Mouse (Mus musculus) left cerebral cortex, adult 2 months (tissue): ENCODE results near the gene Arhgef18. TPM values are rescaled to one million over a fixed set of nuclear protein-coding genes. Genes with fewer than 3 reads are reported as not detected.

Experiments used
- DNase-seq, 2 experiments: peaks; one replicate each; pipeline ENCODE4 v3.0.0; 2021 to 2022; ENCODE audit warnings: low spot score in 2 of 2, mixed read lengths in 1 of 2; ENCODE audit errors: extremely low spot score in 1 of 2
- H3K27ac ChIP-seq: fragments of 200-600 bp; 2 replicates; pipeline ENCODE4 v1.8.1; 2022
- H3K4me3 ChIP-seq: fragments of 200-600 bp; 2 replicates; pipeline ENCODE4 v1.8.1; 2022
- CTCF ChIP-seq: fragments of 200-600 bp; IDR thresholded peaks from 2 replicates; pipeline ENCODE4 v1.8.1; 2022; ENCODE audit warnings: antibody characterized with exemption, mild to moderate bottlenecking, moderate library complexity
- intact Hi-C: fragments of 180-260 bp; cut with DNase I; formaldehyde crosslinking; loops from one replicate; pipeline ENCODE4 v1.15.1; 2025
- total RNA-seq, 2 experiments: library from RNA; stranded (reverse); gene quantifications; 2 replicates each; pipeline ENCODE4 v1.2.3; 2021

Gene Arhgef18
- total RNA-seq, 2 experiments from 2014 or later = 47.8 to 49.3 TPM

DNA sequence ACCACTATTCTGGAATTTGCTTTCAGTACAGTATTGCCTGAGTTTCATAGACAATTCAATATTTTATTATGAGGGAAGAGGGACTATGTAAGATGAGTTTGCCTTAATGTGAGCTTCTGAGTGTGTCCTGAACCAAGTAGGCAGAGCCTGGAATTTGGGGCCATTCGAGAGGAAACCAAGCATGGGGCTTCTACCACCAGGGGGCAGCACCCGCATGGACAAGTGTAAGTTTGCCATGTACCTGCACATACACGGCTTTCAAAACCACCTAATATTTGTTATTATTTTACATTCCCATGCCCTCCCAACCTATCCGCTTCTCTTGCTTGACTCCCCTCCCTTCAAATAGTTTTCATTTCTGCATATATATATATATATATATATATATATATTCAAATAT lies 34.7 kb upstream of the Arhgef18 start:
- TF ChIP-seq CTCF = peak; percentile 88
- intact Hi-C loops = loop anchor here (2.0 to 10.0 kb wide), 2 partner anchors 29 to 317 kb away; partner anchors contain the start of genes Fcor and Trappc5

DNA sequence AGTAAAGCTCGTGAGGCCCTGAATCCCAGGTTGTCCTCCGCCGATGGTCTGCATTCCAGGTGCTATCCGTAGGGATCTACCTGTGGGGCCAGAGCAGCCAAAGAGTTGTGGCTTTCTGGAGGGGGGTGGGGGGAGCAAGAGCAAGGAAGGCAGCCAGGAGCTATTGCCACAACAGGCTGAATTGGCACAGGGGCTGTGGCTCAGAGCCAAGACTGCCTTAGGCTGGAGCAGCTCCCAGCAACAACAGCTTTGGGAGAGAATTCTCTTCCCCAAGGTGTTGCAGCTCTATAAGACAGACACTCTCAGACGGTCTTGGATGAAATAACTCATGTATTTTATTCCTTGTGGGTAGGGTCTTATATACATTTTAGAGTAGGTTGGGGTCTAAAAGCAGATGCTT lies 25.7 kb upstream of the Arhgef18 start:
- no peak for DNase-seq

More for the DNA sequence above, 34.7 kb upstream of the Arhgef18 start:
- Histone ChIP-seq H3K27ac (no peak overlapping the region), H3K4me3 (no peak overlapping the region)
- DNase-seq = peak; percentile 75 to 86

DNA sequence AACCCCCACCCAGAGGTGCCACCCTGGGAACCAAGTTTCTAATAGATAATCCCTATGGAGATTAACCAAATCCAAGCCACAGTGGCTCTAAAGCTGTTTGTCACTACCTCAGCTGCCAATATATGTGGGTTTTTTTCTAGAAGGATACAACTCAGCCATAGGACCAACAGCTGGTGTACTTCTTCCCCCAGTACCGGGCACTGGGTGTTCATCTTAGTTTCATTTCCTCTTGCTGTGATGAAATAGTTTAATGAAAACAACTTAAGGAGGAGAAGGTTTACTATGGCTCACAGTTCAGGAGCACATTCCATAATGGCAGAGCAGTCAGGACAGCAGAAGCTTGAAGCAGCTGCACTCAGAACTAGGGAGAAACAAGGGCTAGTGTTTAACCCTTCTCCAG lies 24.7 kb upstream of the Arhgef18 start:
- no peak for TF ChIP-seq CTCF
- intact Hi-C loops = no loop called here
- no peak overlapping the region for H3K27ac ChIP-seq

More for the DNA sequence above, 25.7 kb upstream of the Arhgef18 start:
- no peak for TF ChIP-seq CTCF
- H3K4me3 ChIP-seq = no peak overlapping the region
- H3K27ac ChIP-seq = no peak overlapping the region
- intact Hi-C loops = no loop called here

DNA sequence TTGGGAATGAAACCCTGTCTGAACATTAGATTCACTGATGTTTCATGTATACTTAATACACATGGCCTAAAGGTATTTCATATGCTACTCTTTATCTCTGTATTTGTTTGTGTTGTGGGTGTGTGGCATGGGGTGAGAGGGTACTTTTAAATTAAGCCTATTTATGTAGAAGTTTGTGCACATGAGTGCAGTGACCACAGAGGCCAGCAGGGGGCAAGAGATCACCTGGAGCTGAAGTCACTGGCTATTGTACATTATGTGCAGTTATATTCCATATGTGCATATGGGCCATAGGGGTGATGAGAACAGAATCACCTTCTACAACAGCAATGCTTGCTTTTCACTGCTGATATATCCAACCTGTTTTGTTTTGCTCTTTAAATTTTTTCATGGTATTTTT lies 17.1 kb upstream of the Arhgef18 start:
- H3K27ac ChIP-seq = no peak overlapping the region
- intact Hi-C loops = no loop called here
- no peak overlapping the region for H3K4me3 ChIP-seq
- peak; percentile 20 for TF ChIP-seq CTCF
- no peak for DNase-seq

More for the DNA sequence above, 24.7 kb upstream of the Arhgef18 start:
- DNase-seq = no peak
- H3K4me3 ChIP-seq = no peak overlapping the region

DNA sequence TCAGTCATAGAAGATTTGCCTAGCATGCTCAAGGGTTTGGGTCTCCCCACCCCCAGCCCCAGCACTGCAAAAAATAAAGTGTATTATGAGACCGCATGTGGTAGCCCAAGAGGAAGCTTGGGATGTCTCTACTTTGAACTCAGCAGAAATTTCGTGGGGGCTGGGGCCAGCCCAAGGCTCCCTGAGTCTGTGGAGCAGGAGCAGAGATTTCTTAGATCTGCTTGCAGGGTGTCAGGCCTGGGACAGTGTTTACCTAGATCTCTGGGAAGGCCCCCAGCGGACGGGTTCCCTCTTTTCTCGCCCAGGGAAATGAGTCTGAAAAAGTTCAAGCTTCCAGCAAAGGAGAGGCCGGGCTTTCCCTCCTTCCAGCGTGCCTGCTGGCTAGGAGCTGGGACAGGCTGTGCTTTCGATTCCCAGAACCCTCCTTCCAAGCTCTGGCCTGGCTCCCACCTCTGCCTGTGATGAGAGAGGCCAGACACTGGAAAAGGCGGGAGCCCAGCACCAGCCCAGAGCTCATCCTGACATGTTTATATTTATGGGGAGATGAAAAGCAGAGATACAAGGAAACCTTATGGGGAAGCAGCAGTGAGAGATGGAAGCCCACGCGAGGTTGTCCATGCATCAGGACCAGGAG lies 16.0 kb upstream of the Arhgef18 start:
- no peak for TF ChIP-seq CTCF
- DNase-seq = no peak

DNA sequence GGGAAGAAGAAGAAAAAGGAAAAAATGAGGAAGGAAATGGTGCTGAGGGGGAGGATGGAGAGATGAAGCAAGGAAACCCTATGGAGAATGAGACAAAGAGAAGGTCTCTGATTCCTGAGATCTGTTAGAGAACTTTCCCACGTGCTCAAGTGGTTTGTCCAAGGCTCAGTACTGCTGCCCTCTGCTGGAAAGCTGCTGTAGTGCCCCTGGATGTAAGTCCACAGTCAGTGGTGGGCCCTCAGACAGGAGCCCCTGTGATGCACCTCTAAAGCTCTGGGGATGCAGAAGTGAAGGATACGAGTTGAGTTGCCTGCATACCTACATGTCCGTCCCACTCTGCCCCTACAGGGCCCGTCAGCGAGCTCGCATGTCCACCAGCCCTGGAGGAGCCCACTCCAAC lies 5.5 kb upstream of the Arhgef18 start:
- TF ChIP-seq CTCF = peak; percentile 84
- no peak overlapping the region for H3K27ac ChIP-seq
- no peak overlapping the region for H3K4me3 ChIP-seq
- DNase-seq = peak; percentile 53 to 59
- intact Hi-C loops = loop anchor here (2.0 kb wide), 1 partner anchor 28 kb away; no protein-coding TSS in a partner anchor

More for the DNA sequence above, 16.0 kb upstream of the Arhgef18 start:
- H3K27ac ChIP-seq = no peak overlapping the region
- H3K4me3 ChIP-seq = no peak overlapping the region
- intact Hi-C loops = no loop called here

DNA sequence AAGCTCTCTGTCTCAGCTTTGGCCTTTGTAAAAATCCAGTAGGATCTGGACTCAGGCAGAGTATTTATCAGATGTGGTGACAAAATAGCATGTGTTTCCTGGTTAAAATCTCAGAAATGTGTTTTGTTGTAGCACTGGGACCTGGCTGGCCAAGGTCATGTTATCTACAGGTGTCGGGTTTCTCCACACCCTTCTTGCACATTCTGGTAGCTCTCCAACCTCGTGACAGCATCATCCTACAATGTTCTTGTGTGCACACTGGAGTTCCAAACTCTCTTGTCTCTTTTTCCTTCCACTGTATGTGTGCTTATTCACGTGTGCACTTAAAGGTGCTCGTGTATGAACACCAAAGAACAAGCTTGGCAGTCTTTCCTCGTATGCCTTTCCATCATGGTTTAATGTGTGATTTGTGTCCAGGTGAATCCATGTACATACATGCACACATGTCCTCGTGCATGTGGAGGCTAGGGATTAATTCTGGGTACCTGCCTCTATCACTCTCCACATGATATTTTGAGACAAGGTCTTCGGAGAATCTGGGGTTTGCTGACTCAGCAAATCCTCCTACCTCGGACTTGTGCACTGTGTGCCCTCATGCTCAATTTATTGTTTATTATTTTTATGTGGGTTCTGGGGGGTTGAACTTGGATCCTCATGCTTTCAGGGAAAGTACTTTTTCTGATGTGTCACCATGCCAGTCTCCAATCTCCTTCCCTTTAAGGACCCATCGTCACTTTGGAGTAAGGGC lies 4.0 kb upstream of the Arhgef18 start:
- TF ChIP-seq CTCF = no peak
- DNase-seq = no peak
- no peak overlapping the region for H3K4me3 ChIP-seq
- intact Hi-C loops = no loop called here
- no peak overlapping the region for H3K27ac ChIP-seq

DNA sequence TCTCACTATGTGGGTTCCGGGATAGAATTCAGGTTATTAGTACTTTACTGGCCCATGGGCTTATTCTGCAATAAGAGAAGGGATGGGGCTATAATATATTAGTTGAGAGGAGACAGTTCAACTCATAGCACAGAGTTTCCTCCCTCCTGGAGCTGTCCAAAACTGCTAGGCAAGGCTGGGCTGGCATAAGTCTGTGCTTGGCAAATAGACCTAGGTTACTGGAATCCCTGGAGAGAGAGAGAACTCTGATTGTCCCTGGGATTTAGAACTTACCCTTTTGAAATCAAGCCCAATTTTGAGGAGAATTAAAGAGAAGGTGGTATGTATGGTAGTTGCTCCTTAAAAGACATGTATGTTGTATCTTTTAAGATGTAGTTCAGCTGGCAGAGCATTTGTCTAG lies 3.3 kb upstream of the Arhgef18 start:
- Histone ChIP-seq H3K27ac (no peak overlapping the region), H3K4me3 (no peak overlapping the region)
- intact Hi-C loops = no loop called here
- no peak for TF ChIP-seq CTCF
- DNase-seq = no peak

DNA sequence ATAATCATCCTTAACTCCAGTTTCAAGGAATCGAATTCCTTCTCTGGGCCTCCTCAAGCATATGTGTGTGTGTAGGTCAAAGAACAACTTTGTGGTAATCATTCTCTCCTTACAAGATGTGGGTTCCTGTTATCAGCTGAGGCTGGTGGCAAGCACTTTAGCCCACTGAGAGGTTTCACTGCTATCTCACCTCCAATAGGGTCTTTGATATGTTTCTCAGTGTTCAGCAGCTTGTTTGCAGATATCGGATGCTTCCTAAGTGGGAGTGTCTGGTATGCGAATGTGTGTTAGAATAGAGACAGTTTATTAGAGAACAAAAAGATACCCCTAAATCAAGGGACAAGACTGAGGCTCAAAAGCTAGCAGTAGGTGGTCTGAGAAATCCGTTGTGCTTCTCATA lies 513 bp upstream of the Arhgef18 start:
- intact Hi-C loops = no loop called here
- H3K27ac ChIP-seq = no peak overlapping the region
- peak overlapping the region; percentile 82 for H3K4me3 ChIP-seq
- TF ChIP-seq CTCF = no peak
- DNase-seq = no peak

DNA sequence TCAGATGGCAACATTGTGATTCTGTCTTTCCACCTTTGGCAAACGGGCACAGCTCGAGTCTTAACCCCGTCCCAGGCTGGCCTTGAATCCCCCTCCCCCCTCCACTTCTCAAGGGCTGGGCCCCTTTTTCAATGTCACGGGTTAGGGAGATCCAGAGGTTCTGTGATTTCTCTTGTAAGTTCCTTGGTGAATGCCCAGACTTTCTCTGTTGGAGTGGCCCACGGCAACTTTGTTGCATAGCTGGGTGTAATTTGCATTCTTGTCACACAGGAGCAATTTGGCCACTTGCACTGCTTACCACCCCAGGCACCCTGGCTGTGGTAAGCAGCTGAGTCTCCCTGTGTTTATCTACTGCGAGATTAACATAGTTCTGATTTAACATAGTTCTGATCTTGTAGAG lies 1.8 kb downstream of the Arhgef18 start:
- DNase-seq = no peak
- Histone ChIP-seq H3K27ac (no peak overlapping the region), H3K4me3 (no peak overlapping the region)
- TF ChIP-seq CTCF = no peak
- intact Hi-C loops = no loop called here

DNA sequence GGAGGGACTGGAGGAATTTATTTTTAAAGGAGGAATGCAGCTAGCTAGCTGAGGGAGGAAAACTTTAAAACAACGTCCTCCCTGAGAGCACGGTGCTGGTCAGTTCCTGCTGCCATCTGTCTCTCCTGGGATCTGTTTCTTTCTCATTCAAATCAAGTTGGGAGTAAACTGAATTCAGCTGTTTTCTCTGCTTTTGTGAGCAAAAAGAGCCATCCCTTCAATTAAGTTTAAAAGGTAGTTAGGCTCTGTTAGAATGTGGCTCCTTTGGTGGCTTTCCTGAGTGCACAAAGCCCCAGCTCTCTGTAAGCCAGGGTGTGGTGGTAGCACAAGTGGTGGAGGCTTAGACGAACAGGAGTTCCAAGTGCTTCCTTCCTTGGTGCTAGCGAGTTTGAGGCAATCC lies 2.4 kb downstream of the Arhgef18 start:
- no peak for DNase-seq
- TF ChIP-seq CTCF = no peak
- H3K27ac ChIP-seq = no peak overlapping the region
- H3K4me3 ChIP-seq = no peak overlapping the region
- intact Hi-C loops = no loop called here

DNA sequence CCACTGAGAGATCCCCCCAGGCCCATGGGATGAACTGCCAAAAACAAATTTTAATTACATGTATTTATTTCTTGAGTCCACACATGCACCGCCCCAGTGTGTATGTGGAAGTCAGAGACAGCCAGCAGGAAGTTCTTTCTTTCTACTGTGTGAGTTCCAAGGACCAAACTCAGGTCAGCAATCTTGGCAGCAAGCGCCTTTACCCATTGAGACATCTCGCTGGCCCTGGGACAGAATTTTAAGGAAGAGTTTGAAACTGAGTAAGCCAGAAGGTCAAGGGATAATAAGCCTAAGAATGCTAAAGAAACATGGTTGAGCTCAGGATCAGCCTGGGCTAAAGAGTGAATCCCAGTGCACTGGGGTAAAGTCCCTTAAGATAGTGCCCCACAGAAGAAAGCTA lies 4.8 kb downstream of the Arhgef18 start:
- intact Hi-C loops = no loop called here
- no peak for TF ChIP-seq CTCF
- no peak overlapping the region for H3K4me3 ChIP-seq
- DNase-seq = no peak
- no peak overlapping the region for H3K27ac ChIP-seq
